Mouse (Mus musculus): ENCODE data around the gene Gm28998. TPM values are rescaled to one million over a fixed set of nuclear protein-coding genes. Genes with fewer than 3 reads are reported as not detected.
"Not testable (repeated sequence)": the region's sequence is repeated elsewhere in the genome, so short reads cannot be mapped to it uniquely, and the experiment has no call there.

Gene Gm28998
- not detected in 2 replicates for polyA plus RNA-seq (2011; ENCODE audit: insufficient read depth, insufficient read length, low read depth, missing spikeins)

GRCm38 (mm10) chrY:7253487-7253886 lies at the start of gene Gm28998:
Gm28998 (plus strand) TSS chrY:7253787.
- H3K4me1 ChIP-seq (ENCODE audit: control insufficient read depth, insufficient read depth, low read length); H3K36me3 ChIP-seq (ENCODE audit: control insufficient read depth, insufficient read depth, low read length, poor library complexity, severe bottlenecking); H3K27me3 ChIP-seq (ENCODE audit: control insufficient read depth, insufficient read depth, low read length, poor library complexity, severe bottlenecking); H3K27ac ChIP-seq (ENCODE audit: insufficient read depth, low read length); H3K9me3 ChIP-seq (replicated peaks; ENCODE audit: control insufficient read depth, insufficient read depth, low read length, poor library complexity, severe bottlenecking); H3K4me3 ChIP-seq (ENCODE audit: low read depth, low read length); H3K9ac ChIP-seq (ENCODE audit: low read depth, poor library complexity, severe bottlenecking): not testable (repeated sequence)

Other genes with a start within 250 kb of the Gm28998 start
- gene Gm21244, start 84.5 kb upstream of the Gm28998 start, polyA plus RNA-seq (2011; ENCODE audit: insufficient read depth, insufficient read length, low read depth, missing spikeins), result not detected in 2 replicates
- gene Gm21788, start 151.2 kb downstream of the Gm28998 start, polyA plus RNA-seq (2011; ENCODE audit: insufficient read depth, insufficient read length, low read depth, missing spikeins), result not detected in 2 replicates

All from ES-Bruce4 (cell line).